Mouse (Mus musculus) natural killer cell, adult 2 months (primary cell): Measurements from ENCODE around the gene Fam162a.
"Not testable (repeated sequence)": the region's sequence is repeated elsewhere in the genome, so short reads cannot be mapped to it uniquely, and the experiment has no call there.

Experiments used
- DNase-seq, 2 experiments: peaks; one replicate each; pipeline ENCODE4 v3.0.0; 2022; ENCODE audit warnings: low spot score in 2 of 2

Gene Fam162a

DNA sequence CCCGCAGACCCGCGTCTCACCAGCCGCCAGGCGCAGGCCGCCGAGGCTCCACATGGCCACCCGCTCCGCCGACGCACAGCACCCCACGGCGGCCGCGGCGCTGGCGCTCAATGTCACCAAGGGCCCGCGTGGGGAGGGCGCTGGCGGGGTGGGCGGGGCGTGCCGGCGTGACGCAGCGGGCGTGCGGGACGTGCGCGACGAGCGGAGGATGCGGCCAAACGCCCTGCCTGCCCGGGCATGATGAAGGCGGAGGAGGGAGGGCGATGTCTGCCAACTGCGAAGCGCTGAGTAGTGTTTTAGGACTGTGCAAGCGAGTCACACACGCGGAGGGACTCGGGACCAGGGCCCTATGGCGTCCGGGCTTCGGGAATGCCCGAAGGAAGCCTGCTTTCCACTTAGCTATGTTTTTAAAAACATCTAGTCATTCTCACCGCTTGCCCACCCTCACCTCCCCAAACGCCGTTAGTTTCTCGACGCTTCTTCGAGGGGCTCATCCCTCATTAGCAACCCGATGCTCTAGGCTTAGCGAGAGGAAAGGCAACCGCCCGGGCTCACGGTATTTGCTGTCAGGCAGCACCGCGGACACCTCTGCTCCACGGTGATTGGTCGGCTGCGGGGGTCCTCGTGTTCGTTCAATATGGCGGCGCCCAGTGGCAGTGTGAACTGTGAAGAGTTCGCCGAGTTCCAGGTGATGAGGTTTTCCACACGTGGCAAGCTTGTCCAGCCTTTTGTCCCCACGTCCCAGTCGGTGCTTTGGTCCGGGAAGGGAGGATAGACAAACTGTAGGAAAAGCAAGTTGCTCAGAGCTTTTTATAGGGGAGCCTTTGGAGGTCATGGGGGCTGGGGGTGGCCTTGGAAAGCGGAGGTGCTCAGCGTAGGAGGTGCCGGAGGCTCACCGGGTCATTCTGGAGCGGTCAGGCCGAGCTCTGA is at the start of gene Fam162a, which contains the start of gene Ccdc58:
Gene Fam162a (minus strand): TSS at position 145 of the 930 bp plus-strand sequence.
Gene Ccdc58 (plus strand): TSS at position 236 of the 930 bp plus-strand sequence.
- DNase-seq = peak; percentile 85 to 90

DNA sequence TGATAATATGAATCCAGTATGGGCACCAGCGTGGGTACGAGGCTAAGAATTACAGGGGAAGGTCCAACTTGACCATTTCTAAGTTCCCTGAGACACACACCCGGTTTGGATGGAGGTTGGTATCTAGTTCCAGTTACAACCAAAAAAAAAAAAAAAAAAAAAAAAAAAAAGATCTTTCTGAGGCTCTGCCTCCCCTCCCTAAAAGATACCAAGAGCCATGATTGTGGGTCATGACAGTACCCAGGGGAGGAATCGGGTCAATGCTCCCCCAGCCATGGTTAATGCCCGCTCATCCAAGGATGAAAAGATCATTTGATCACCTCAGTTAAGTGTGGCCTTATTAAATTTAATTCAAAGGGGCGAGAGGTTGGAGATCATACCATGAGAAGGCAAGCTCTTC is 44.4 kb upstream of the Fam162a start:
- not testable (repeated sequence) for DNase-seq

DNA sequence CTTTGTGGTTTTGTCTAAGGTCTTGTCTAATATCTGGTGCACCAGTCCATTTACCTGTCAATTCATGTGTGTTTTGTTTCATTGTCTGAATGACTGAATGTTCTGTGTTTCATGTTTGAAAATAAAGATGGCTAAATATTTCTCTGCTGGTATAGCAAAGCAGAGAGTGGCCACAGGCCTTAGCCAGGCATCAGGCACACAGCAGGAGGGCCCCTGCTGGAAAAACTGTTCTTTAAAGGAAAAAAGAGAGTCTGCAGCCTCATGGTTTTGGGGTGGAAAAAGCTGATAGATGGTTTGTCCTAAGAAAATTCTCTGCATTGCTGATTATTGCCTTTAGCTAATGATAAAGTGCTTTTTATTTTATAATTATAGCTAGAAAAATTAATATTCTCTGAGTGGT is 40.1 kb upstream of the Fam162a start:
- not testable (repeated sequence) for DNase-seq

DNA sequence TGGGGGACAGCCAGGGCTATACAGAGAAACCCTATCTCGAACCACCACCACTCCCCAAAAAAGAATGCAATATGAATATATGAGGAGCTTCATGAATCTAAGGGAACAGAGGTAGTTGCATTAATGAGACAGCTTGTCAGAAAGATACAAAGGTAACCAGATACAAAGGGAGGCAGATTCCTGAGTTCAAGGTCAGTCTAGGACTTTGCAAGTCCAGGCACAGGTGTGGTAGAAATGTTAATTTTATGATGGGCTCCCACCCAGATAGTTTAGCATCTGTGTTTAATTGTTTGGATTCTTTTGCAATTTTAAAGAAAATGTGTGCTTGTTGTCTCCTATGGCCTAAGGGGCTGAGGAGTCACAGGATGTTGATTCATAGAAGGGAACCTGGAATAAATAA is 30.8 kb upstream of the Fam162a start:
- DNase-seq = no peak

DNA sequence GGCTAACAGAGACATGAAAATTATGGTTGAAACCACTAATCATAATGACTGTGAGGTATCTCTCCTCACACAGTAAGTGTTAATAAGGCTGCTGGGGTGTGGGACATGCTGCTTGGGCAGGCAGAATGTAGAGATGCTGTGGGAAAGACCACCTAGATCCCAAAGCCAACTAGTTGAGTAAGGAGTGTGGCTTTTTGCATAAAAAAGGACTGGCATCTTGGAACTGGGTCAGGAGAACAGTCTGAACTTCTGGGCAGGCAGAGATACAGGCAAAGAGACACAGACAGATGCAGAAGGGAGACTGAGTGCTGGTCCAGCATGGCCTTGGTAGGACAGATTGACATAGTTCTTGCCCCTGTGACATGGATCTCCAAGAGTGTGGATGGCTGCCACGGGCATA is 30.1 kb upstream of the Fam162a start:
- DNase-seq = no peak

DNA sequence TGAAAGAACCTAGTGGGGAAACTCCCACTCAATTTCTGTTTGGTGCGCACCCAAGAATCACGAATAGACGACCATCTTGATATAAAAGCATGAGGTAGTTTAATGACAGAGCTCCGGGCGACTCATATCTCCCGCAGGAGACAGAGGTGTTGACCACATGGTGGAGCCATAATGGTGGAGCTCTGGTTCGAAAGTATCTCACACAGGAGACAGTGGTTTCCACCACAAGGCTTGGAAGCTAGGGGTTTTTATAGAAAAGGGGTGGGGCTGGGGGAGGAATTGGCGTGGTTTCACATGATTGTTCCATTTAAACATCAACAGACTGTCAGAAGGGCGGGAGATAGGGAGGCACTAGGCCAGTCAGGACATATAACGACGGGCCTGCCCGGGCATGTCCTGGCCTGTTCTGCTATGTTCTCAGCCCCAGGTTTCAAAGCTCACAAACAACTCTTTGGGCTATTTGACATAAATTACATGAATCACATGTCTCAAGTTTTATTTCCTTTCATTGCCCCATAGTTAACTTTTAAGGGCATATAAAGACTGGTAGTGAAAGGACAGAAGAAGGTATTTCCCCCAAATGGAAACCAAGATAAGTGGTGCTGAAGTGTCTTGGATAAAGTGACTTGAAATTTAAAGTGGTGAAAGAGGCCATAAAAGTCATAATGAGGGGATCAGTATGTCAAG is 26.6 kb upstream of the Fam162a start:
- DNase-seq = not testable (repeated sequence)

- DNase-seq = no peak
Observed at GRCm38 (mm10) chr16:36094079-36094478, 22.7 kb upstream of the Fam162a start.

- no peak for DNase-seq
Observed at GRCm38 (mm10) chr16:36090785-36091509, 19.6 kb upstream of the Fam162a start.

- no peak for DNase-seq
Observed at GRCm38 (mm10) chr16:36089850-36090616, 18.6 kb upstream of the Fam162a start.

DNA sequence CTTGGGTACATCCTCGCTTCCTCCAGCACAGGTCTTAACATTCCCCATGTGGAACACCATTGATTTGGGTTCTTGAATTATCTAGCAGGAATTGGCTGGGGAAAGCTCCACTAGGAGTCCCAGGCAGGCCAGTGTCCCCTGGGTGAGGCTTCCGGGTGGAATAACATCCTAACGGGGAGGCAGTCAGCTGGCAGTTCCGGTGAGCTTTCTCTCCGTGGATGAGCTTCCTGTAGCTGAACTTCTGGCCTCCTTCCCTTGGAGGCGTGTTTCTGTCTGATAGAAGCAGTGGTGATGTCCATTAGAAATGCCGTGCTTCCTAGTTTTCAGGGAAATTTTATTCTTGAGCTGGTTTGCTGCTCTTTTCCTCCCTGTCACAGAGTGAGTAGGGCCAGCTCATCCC is 17.7 kb upstream of the Fam162a start:
- DNase-seq = no peak

GRCm38 (mm10) chr16:36087846-36088245 is 16.5 kb upstream of the Fam162a start:
- no peak for DNase-seq

DNA sequence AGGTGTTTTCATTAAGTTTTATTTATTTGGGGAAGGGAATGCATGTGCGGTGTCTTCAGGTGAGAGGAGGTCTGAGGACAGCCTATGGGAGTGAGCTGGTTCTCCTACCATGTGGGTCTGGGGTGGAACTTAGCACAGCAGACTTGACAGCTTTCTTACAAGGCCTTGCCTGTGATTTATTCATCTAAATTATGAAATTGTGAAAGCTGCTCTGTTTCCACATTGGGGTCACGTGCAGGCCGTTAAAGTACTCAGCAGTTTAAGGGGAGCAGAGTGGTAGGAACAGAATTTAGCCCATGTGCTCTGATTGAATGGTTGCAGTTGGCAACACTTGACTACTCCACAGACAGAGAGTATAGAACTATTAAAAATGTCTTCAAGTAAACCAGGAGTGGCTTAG is 8.5 kb upstream of the Fam162a start:
- no peak for DNase-seq

DNA sequence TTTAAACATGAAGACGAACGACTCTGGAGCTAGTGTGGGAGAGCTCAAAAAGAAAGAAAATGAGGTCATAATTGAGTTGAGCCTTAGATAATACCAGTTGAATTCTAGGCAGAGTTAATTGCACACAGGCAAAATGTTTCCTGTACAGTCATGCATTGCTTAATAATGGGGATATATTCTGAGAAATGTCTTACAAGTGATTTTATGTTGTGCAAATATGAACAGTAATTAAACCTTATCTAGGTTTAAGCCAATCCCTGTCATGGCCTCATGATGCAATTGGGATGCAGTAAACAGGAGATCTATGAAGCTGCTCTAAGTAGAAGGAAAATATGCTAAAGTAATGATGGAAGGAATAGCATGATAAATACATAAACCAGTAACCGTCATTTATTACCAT is 3.4 kb upstream of the Fam162a start:
- DNase-seq = no peak

DNA sequence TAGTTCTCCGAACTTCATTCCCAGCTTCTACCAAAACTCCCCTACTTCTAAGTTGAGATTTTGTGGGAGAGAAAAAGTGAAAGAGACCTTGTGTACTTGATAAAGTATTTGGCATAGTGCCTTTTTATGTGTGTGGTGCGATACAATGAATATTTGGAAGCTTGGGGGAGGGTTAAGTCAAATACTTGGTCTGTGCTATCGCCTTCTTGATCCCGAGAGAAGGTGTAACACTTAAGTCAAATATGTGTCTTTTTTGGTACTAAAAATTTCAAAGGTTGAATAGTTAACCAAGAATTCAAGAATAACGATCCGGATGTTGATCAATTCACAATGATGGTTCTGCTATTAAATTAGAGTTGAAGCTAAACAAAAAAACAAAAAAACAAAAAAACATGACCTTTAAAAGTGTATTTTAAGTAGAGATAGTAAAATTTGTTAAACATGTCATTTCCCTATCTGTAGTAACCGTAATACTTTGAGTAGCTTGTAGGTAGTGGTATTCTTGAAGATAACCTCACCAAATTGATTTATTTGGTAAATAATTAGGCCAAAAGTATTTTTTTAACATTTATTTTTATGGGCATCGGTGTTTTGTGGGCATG is 1.1 kb upstream of the Fam162a start:
- no peak for DNase-seq

GRCm38 (mm10) chr16:36071071-36071449 is 334 bp downstream of the Fam162a start:
- no peak for DNase-seq

DNA sequence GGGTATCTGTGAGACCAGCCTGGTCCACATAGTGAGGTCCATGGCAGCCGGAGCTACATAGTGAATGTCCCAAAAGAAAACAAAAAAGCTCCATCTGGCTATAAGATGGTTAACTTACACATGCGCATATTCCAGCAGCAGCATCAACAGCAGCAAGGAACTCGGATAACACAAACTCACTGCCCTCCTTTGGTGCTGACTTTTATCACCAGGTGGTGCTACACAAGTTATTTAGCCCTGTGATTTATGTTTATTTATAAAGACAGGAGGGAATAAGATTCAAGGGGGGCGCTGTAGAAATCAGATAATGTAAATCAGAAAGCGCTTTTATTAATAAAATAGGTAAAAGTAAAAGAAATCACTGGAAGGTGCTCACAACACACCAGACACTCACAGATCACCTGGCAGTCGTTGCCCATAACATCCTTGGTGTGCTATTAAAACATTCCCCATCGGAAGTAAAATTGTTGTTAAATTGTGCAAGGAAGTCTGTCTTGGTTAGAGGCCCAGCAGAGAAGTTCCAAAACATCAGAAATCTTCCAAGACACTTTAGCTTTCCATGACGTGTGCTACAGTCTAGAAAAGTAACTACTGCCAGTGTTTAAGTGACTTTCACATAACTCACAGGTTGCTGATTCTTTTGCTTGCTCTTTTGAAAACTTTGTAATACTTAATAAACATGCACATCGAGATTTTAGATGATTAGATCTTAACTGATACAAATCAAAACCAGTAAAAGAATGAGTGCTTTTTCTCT is 1.4 kb downstream of the Fam162a start:
- DNase-seq = no peak

DNA sequence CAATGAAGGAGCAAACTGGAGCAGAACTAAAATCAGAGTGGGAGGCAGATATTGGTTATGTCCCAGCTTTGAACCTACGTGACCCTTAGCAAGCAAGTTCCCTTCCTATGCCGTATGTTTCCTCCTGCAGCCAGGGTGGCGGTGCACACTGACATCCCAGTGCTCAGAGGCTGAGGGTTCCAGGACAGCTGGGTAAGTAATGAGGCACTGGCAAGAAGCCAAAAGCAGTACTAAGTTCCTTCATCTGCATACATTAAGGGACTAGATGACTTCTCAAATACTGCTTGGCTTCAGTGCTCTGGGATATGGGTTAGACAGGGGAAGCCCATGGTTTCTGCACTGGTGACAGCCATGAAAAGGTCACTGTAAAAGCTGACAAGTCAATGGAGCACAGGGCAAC is 3.0 kb downstream of the Fam162a start:
- no peak for DNase-seq

GRCm38 (mm10) chr16:36067694-36068093 is 3.7 kb downstream of the Fam162a start:
- no peak for DNase-seq

GRCm38 (mm10) chr16:36064904-36065303 is 6.5 kb downstream of the Fam162a start:
- no peak for DNase-seq

DNA sequence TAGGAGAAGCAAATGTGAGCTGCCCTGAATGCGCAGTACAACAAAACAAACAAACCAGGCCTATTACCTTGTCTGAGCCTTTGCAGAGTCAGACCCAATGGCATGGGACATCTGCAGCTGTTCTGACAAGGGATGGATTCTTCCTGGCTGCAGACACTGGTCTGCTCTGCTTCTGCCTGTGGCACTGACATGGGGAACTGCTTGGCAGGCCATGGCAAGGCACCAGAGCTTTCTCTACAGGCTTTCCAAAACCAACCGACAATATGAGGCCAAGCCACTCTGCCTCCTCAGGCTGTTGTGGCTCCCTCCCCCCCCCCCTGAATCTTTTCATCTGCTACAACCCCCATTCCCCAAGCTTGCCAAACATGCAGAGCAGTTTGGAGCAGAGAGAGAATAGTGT is 8.1 kb downstream of the Fam162a start:
- no peak for DNase-seq
